Comparison of ENCODE assay signal across 16 mouse cellular contexts in the genomic region with DNA sequence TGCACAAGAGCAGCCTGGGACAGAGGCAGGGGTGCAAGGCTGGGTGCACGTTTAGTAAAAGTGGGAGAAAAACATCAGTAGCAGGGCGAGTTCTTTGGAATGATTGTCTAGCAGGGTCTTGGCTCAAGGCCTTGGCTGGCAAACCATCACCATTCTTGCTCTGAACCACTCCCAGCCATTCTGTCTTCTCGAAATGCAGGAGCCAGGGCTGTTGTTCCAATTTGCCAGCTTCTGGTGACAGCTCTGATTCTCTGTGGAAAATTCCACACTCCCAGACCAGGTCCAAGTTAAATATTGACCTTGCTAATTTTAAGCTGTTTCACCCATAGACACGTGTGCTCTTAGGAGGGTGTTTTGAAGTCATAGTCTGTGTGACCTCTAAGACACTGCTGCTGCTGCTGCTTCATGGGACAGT.
DNase-seq lines count a peak whose midpoint lies in the region; ATAC-seq lines count a peak whose summit lies in the region.
"Had no signal": no experiment of that assay in that cellular context is flagged by ENCODE, and none has a peak within 500 bp of the region (broad histone marks: within the 10 kb centered on the region; RNA-seq: fewer than 3 reads in every experiment).

No protein-coding gene starts in this region.

- peak overlapping the region; percentile 31; the same call in 1 of the 2 replicates for H3K27ac ChIP-seq in limb, embryonic 12.5 days
- no peak overlapping the region for H3K27ac ChIP-seq in limb, embryonic 10.5 days
- H3K27ac ChIP-seq: forebrain, embryonic 10.5 days; layer of hippocampus, adult 2 months; left cerebral cortex, adult 2 months; limb, embryonic 15.5 days had no signal

- no peak overlapping the region for H3K4me3 ChIP-seq in limb, embryonic 12.5 days (replicated peaks)
- H3K4me3 ChIP-seq in limb, embryonic 10.5 days, result no peak overlapping the region
- H3K4me3 ChIP-seq: forebrain, embryonic 10.5 days; layer of hippocampus, adult 2 months; left cerebral cortex, adult 2 months; limb, embryonic 15.5 days had no signal

- no peaks in the 10 kb centered on the region for H3K9me3 ChIP-seq in limb, embryonic 12.5 days
- no peaks in the 10 kb centered on the region for H3K9me3 ChIP-seq in limb, embryonic 10.5 days (replicated peaks)
- H3K9me3 ChIP-seq: forebrain, embryonic 10.5 days; limb, embryonic 15.5 days had no signal

- 80% methylated on average over 4 of the region's 4 CpGs for WGBS in limb, embryonic 12.5 days
- WGBS in limb, embryonic 10.5 days, result 83% methylated on average over 4 of the region's 4 CpGs

- peak; percentile 16 for DNase-seq in gastrocnemius, postnatal 10 days
- DNase-seq in gastrocnemius, postnatal 14 days, result no peak
- no peak for DNase-seq in limb, embryonic 10.5 days (ENCODE audit: low spot score)
- DNase-seq in kidney, adult 8-10 months, result peak; percentile 65 to 77
- peak; percentile 54 to 77 for DNase-seq in kidney, postnatal 25 days
- no peak for DNase-seq in B cell, adult 2 months
- DNase-seq: cerebellum, adult 11 months; lung, embryonic 14.5 days; right cerebral cortex, postnatal 14 days had no signal

- H3K4me2 ChIP-seq in limb, embryonic 12.5 days, result no peak overlapping the region
- H3K4me2 ChIP-seq: limb, embryonic 15.5 days; lung, embryonic 14.5 days had no signal

- no peak for ATAC-seq in limb, embryonic 12.5 days (ENCODE audit: insufficient number of reproducible peaks, insufficient read depth, low FRiP score, low TSS enrichment, low read depth)
- ATAC-seq: inflammation-experienced regulatory T-cells, adult 6 months had no signal

- intact Hi-C loops in gastrocnemius, postnatal 14 days (cut with DNase I; ENCODE audit: low total_unique reads), result no loop called here

- H3K27me3 ChIP-seq in limb, embryonic 12.5 days, result no peaks in the 10 kb centered on the region
- no peaks in the 10 kb centered on the region for H3K27me3 ChIP-seq in limb, embryonic 10.5 days (ENCODE audit: low read depth, poor library complexity, severe bottlenecking)
- H3K27me3 ChIP-seq: limb, embryonic 15.5 days had no signal

- no peaks in the 10 kb centered on the region for H3K36me3 ChIP-seq in limb, embryonic 12.5 days
- H3K36me3 ChIP-seq in limb, embryonic 10.5 days, result no peaks in the 10 kb centered on the region
- H3K36me3 ChIP-seq: forebrain, embryonic 10.5 days; G1E; limb, embryonic 15.5 days had no signal

- H3K4me1 ChIP-seq in limb, embryonic 12.5 days (replicated peaks), result peaks cover 7% of the 10 kb centered on the region; the same call in 1 of the 2 replicates
- peaks cover 11% of the 10 kb centered on the region for H3K4me1 ChIP-seq in limb, embryonic 10.5 days

- no peak overlapping the region for H3K9ac ChIP-seq in limb, embryonic 12.5 days (replicated peaks)
- H3K9ac ChIP-seq: limb, embryonic 15.5 days; lung, embryonic 14.5 days had no signal

Comparison
In these comparisons a context has a peak if more than half of its experiments do, and no peak if none do; other contexts are left out.
1. DNase-seq: peak in gastrocnemius, postnatal 10 days (single experiment), kidney, adult 8-10 months (2 of 2) and kidney, postnatal 25 days (2 of 2); none in gastrocnemius, postnatal 14 days (single experiment), limb, embryonic 10.5 days (single experiment) and B cell, adult 2 months (0 of 2).